Mouse (Mus musculus) CH12.LX (cell line): ENCODE measurements around the gene Itga6. TPM values are rescaled to one million over a fixed set of nuclear protein-coding genes. Genes with fewer than 3 reads are reported as not detected.
"Not testable (repeated sequence)": the region's sequence is repeated elsewhere in the genome, so short reads cannot be mapped to it uniquely, and the experiment has no call there.

Experiments
- DNase-seq: peaks from one replicate; pipeline ENCODE4 v3.0.0-alpha.2; 2013; ENCODE audit errors: extremely low read depth
- H3K27ac ChIP-seq: 2 replicates; pipeline ENCODE4 v1.5.1; 2012; ENCODE audit warnings: low read depth, mild to moderate bottlenecking, control low read depth, moderate library complexity; ENCODE audit not compliant: insufficient read depth
- H3K27me3 ChIP-seq: replicated peaks from 2 replicates; pipeline ENCODE3; 2012; ENCODE audit warnings: inconsistent platforms
- H3K36me3 ChIP-seq, 2 experiments: replicated peaks in 1 of 2; 2 replicates each; pipeline versions ENCODE3 to v1.6.1; 2012; ENCODE audit warnings: inconsistent platforms in 1 of 2, low read length in 1 of 2, mild to moderate bottlenecking in 1 of 2, mixed read lengths in 1 of 2, moderate library complexity in 1 of 2; ENCODE audit not compliant: control insufficient read depth in 1 of 2, insufficient read depth in 1 of 2
- H3K4me1 ChIP-seq, 2 experiments: 2 replicates each; pipeline ENCODE4 v1.6.1; 2012; ENCODE audit warnings: inconsistent platforms in 1 of 2, moderate library complexity in 1 of 2; ENCODE audit not compliant: insufficient read depth in 2 of 2, control insufficient read depth in 1 of 2
- H3K4me2 ChIP-seq: 2 replicates; pipeline ENCODE4 v1.6.1; 2012; ENCODE audit warnings: low read depth, mild to moderate bottlenecking, control low read depth; ENCODE audit not compliant: poor library complexity, insufficient read depth, severe bottlenecking
- H3K4me3 ChIP-seq, 3 experiments: fragments of 150-350 bp in 1 of 3; sonication (generic) in 1 of 3; replicated peaks in 1 of 3; 2 replicates each; pipeline versions ENCODE3 to v1.5.1; 2011 to 2012; ENCODE audit warnings: low read depth in 2 of 3, low read length in 2 of 3, mild to moderate bottlenecking in 2 of 3, moderate library complexity in 2 of 3, control low read depth in 1 of 3, improper control_type of control experiment in 1 of 3, inconsistent platforms in 1 of 3, mixed read lengths in 1 of 3; ENCODE audit not compliant: poor library complexity in 1 of 3
- H3K79me2 ChIP-seq: replicated peaks from 2 replicates; pipeline ENCODE4 v1.6.1; 2012; ENCODE audit warnings: mild to moderate bottlenecking, moderate library complexity; ENCODE audit not compliant: control insufficient read depth, poor library complexity, insufficient read depth, severe bottlenecking; ENCODE audit errors: extremely low read depth
- H3K9ac ChIP-seq: 2 replicates; pipeline ENCODE4 v1.6.1; 2012; ENCODE audit warnings: low read depth, mild to moderate bottlenecking, control low read depth, moderate library complexity; ENCODE audit not compliant: insufficient read depth
- H3K9me3 ChIP-seq: replicated peaks from 2 replicates; pipeline ENCODE3; 2012; ENCODE audit warnings: low read length, inconsistent platforms, mixed read lengths
- CHD1 ChIP-seq: IDR thresholded peaks from 2 replicates; pipeline ENCODE4 v1.6.1; 2012; ENCODE audit warnings: low read depth, low read length, improper control_type of control experiment, inconsistent platforms
- CTCF ChIP-seq, 2 experiments: IDR thresholded peaks in 1 of 2; conservative IDR thresholded peaks in 1 of 2; 2 replicates each; pipeline ENCODE4 v1.5.1; 2011 to 2012; ENCODE audit warnings: low read depth in 2 of 2, low read length in 2 of 2, improper control_type of control experiment in 1 of 2, inconsistent platforms in 1 of 2, mild to moderate bottlenecking in 1 of 2, moderate library complexity in 1 of 2
- E2F4 ChIP-seq: IDR thresholded peaks from 2 replicates; pipeline ENCODE4 v1.6.1; 2011; ENCODE audit warnings: low read depth, low read length, improper control_type of control experiment; ENCODE audit not compliant: insufficient replicate concordance
- ELF1 ChIP-seq: IDR thresholded peaks from 2 replicates; pipeline ENCODE4 v1.6.1; 2014; ENCODE audit warnings: low read depth, mild to moderate bottlenecking, inconsistent platforms, low read length, improper control_type of control experiment
- EP300 ChIP-seq: IDR thresholded peaks from 2 replicates; pipeline ENCODE4 v1.6.1; 2011; ENCODE audit warnings: low read length, improper control_type of control experiment
- ETS1 ChIP-seq: conservative IDR thresholded peaks from 2 replicates; pipeline ENCODE4 v1.6.1; 2012; ENCODE audit warnings: low read depth, mild to moderate bottlenecking, inconsistent platforms, low read length, improper control_type of control experiment, moderate library complexity
- IRF4 ChIP-seq: IDR thresholded peaks from 2 replicates; pipeline ENCODE4 v1.6.1; 2014; ENCODE audit warnings: low read depth, mild to moderate bottlenecking, inconsistent platforms, low read length, improper control_type of control experiment
- KAT2A ChIP-seq: IDR thresholded peaks from 2 replicates; pipeline ENCODE4 v1.6.1; 2012; ENCODE audit warnings: low read length, improper control_type of control experiment, inconsistent platforms; ENCODE audit not compliant: insufficient replicate concordance
- MAX ChIP-seq: IDR thresholded peaks from 2 replicates; pipeline ENCODE4 v1.6.1; 2011; ENCODE audit warnings: low read length, improper control_type of control experiment
- MAZ ChIP-seq: IDR thresholded peaks from 2 replicates; pipeline ENCODE4 v1.6.1; 2012; ENCODE audit warnings: low read depth, mild to moderate bottlenecking, inconsistent platforms, low read length, improper control_type of control experiment, moderate library complexity
- MXI1 ChIP-seq: IDR thresholded peaks from 2 replicates; pipeline ENCODE4 v1.6.1; 2011; ENCODE audit warnings: mild to moderate bottlenecking, low read depth, low read length, improper control_type of control experiment
- MYC ChIP-seq: IDR thresholded peaks from 2 replicates; pipeline ENCODE4 v1.6.1; 2011; ENCODE audit warnings: low read depth, mild to moderate bottlenecking, improper control_type of control experiment, low read length
- NELFE ChIP-seq: IDR thresholded peaks from 2 replicates; pipeline ENCODE4 v1.6.1; 2011; ENCODE audit warnings: low read depth, low read length, improper control_type of control experiment
- POLR2A ChIP-seq: IDR thresholded peaks from 2 replicates; pipeline ENCODE4 v1.6.1; 2011; ENCODE audit warnings: low read depth, mild to moderate bottlenecking, improper control_type of control experiment, low read length
- RAD21 ChIP-seq: IDR thresholded peaks from 2 replicates; pipeline ENCODE4 v1.6.1; 2011; ENCODE audit warnings: low read depth, mild to moderate bottlenecking, low read length, improper control_type of control experiment, moderate library complexity
- RCOR1 ChIP-seq: conservative IDR thresholded peaks from 2 replicates; pipeline ENCODE4 v1.6.1; 2012; ENCODE audit warnings: low read depth, mild to moderate bottlenecking, inconsistent platforms, low read length, improper control_type of control experiment
- SIN3A ChIP-seq: IDR thresholded peaks from 2 replicates; pipeline ENCODE4 v1.6.1; 2012; ENCODE audit warnings: low read length, improper control_type of control experiment, inconsistent platforms
- SMC3 ChIP-seq: IDR thresholded peaks from 2 replicates; pipeline ENCODE4 v1.6.1; 2011; ENCODE audit warnings: low read depth, low read length, improper control_type of control experiment
- TCF12 ChIP-seq: IDR thresholded peaks from 2 replicates; pipeline ENCODE4 v1.6.1; 2014; ENCODE audit warnings: low read depth, mild to moderate bottlenecking, inconsistent platforms, low read length, improper control_type of control experiment
- ZNF384 ChIP-seq: IDR thresholded peaks from 2 replicates; pipeline ENCODE4 v1.6.1; 2012; ENCODE audit warnings: low read depth, low read length, improper control_type of control experiment, inconsistent platforms
- dilution Hi-C: fragments of 300-500 bp; cut with MboI; formaldehyde crosslinking; loops from 2 replicates; pipeline ENCODE4 v1.14.3; 2020; ENCODE audit warnings: low sequenced_read_pairs; ENCODE audit not compliant: extremely low pct_unique_long_range_greater_than_20kb, extremely low pct_ligation_motif_present
- in situ Hi-C: fragments of 300-500 bp; cut with MboI; formaldehyde crosslinking; loops from 3 replicates; pipeline ENCODE4 v1.14.3; 2019; ENCODE audit warnings: low sequenced_read_pairs, low pct_ligation_motif_present, low pct_unique_long_range_greater_than_20kb, mixed read lengths
- polyA plus RNA-seq: library from polyadenylated mRNA; unstranded; fragments of >175 nt; gene quantifications from 2 replicates; pipeline ENCODE4 v1.2.1, GENCODE M21; 2012; ENCODE audit warnings: low read depth; ENCODE audit not compliant: insufficient read length
- total RNA-seq, 2 experiments: library from RNA; depleted of rRNA; stranded (reverse); fragments of 300-350 nt in 1 of 2; fragments of >200 nt in 1 of 2; gene quantifications; 2 replicates each; pipeline ENCODE4 v1.2.3; 2012 to 2014

Gene Itga6
- total and polyA plus RNA-seq, 3 experiments: 6.1 to 13.9 (median 10.9) TPM

DNA sequence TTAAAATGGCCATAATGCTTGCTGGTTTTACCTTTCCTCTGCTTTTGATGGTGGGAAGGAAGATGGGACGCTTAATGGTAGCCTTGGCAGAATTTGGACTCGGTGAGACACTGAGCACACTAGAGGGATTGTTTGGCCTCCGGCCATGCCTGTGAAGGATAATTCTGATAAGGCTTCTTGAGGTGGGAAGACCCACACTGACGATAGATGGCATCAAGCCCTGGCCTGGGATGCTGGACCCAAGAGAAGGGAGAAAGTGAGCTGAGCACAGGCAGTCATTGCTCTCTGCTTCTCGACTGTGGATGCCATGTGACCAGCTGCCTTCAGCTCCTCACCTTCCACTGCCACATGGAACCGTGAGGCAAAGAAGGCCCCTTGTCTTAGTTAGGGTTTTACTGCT lies 99.5 kb downstream of the Itga6 start:
- no peak overlapping the region for H3K4me3 ChIP-seq
- no peaks in the 10 kb centered on the region for H3K79me2 ChIP-seq
- dilution Hi-C loops: no loop called here
- DNase-seq: no peak
- no peaks in the 10 kb centered on the region for H3K9me3 ChIP-seq
- H3K9ac ChIP-seq: no peak overlapping the region
- TF ChIP-seq RAD21: no peak
- no peak for TF ChIP-seq MAZ
- no peak for TF ChIP-seq ZNF384
- TF ChIP-seq POLR2A: no peak
- no peak for TF ChIP-seq EP300
- TF ChIP-seq CHD1: no peak
- TF ChIP-seq MXI1: no peak
- no peak for TF ChIP-seq MYC
- no peak for TF ChIP-seq ETS1
- TF ChIP-seq RCOR1: no peak
- TF ChIP-seq NELFE: no peak
- TF ChIP-seq MAX: no peak
- TF ChIP-seq TCF12: no peak
- no peak for TF ChIP-seq SMC3
- TF ChIP-seq SIN3A: no peak
- no peak for TF ChIP-seq KAT2A
- TF ChIP-seq E2F4: no peak
- no peak for TF ChIP-seq IRF4
- no peak for TF ChIP-seq ELF1
- no peaks in the 10 kb centered on the region for H3K27me3 ChIP-seq
- H3K36me3 ChIP-seq: peaks cover 0 to 37% of the 10 kb centered on the region in 2 experiments
- in situ Hi-C loops: no loop called here
- H3K27ac ChIP-seq: no peak overlapping the region
- no peak overlapping the region for H3K4me2 ChIP-seq
- H3K4me1 ChIP-seq: peaks cover 3 to 12% of the 10 kb centered on the region in 2 experiments; a peak in 3 of 4 replicates

DNA sequence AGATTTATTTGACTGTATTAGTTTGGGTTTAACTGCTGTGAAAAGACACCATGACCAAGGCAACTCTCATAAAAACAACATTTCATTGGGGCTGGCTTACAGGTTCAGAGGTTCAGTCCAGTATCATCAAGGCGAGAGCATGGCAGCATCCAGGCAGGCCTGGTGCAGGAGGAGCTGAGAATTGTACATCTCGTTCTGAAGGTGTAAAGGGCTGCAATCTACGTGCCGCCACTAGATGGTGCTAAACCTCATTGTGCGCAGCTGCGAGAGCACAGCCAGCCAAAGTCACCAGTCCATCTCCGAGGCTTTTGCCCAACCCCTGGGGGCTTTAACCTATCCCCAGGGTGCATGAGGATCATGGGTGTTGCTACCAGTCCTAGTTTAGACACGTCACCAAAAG lies 106.7 kb downstream of the Itga6 start:
- dilution Hi-C loops, in situ Hi-C loops, H3K9ac ChIP-seq, H3K4me3 ChIP-seq, H3K27ac ChIP-seq, H3K4me2 ChIP-seq, H3K27me3 ChIP-seq, H3K9me3 ChIP-seq, H3K4me1 ChIP-seq, H3K79me2 ChIP-seq: not testable (repeated sequence)
- DNase-seq: peak; percentile 29
- peaks cover 0 to 21% of the 10 kb centered on the region in 2 experiments for H3K36me3 ChIP-seq
- TF ChIP-seq SMC3: peak; percentile 7
- peak; percentile 15 to 33; a peak in 3 of 4 replicates for TF ChIP-seq CTCF (conservative IDR thresholded peaks at IDR 0.05 in 1 of 2, IDR thresholded peaks at IDR 0.05 in 1 of 2; ENCODE audit: low read depth in 2 of 2, low read length in 2 of 2)
